Mouse (Mus musculus): ENCODE results near the gene Lrrc47.

The Lrrc47 gene

DNA sequence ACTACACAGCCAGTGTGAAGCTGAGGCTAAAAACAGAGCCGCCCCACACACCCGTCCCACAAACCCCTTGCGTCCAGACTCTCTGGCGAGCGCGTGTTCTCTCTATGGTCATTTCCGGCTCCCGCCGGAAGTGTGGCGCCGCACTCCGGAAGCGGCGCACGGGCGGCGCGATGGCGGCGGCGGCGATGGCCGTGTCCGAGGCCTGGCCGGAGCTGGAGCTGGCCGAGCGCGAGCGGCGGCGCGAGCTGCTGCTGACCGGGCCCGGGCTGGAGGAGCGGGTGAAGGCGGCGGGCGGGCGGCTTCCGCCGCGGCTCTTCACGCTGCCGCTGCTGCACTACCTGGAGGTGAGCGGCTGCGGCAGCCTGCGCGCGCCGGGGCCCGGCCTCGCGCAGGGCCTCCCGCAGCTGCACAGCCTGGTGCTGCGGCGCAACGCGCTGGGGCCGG is at the start of gene Lrrc47:
Gene Lrrc47, plus strand, starts transcription at position 86 of the 444 bp plus-strand sequence.
- in situ Hi-C loops (cut with MboI, MseI) = loop anchor here (5.0 kb wide), 1 partner anchor 39 kb away; no protein-coding TSS in a partner anchor

DNA sequence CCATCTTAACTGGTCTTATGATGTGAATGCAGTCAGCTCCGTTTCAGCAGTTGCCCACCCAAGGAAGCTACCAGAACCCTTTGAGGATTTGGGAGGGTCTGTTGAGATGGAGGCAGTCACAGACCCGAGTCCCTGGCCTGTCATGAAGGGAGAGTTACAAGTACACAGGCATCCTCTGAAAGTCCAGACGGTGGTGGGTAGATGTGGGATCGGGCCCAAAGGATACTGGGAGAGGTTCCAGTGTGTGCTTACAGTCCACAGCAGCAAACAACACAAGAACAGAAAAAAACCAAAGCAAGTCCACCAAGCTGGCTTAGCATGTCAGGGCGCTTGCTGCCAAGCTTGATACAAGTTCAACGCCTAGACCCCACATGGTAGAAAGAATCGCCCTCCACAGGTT is 48.9 kb upstream of the Lrrc47 start:
- in situ Hi-C loops (cut with MboI, MseI) = no loop called here

DNA sequence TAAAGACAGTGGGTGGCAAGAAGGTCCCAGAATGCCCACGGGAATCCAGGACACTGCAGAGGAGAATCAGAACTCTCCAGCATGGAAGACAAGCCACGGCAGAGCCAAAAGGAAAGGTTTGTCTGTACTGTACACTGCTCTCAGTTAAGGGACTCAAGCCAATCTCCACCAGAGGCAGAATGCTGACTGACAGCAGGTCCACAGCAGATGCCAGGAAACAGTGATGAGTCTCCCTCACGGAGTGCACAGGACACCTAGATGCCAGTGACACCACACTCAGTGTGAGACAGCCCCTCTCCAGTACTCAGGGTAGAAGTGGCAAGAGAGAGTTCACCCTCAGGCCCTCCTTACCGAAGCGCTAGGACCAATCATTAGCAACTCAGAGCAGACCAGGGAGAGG is 44.9 kb upstream of the Lrrc47 start:
- in situ Hi-C loops (cut with MboI, MseI) = no loop called here

- in situ Hi-C loops (cut with MboI, MseI) = no loop called here
These were observed 44.0 kb upstream of the Lrrc47 start for GRCm38 (mm10) chr4:153967556-153967955.

DNA sequence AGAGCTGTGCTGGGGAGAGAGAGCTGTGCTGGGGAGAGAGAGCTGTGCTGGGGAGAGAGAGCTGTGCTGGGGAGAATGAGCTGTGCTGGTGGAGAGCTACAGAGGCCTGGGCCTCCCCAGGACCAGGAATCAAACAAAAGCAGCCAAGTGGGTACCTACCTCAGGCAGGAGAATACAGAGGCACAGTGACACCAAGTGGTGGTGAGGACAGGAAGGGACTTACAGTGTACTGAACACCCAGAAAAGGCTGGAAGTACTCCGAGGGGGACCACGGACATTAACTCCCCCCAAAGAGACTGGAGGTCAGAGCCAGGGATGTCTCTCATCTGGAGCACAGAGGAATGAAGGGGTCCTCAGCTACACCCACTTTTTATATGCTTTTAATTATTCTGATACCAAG is 43.5 kb upstream of the Lrrc47 start:
- in situ Hi-C loops (cut with MboI, MseI) = no loop called here

- in situ Hi-C loops (cut with MboI, MseI) = loop anchor here (5.0 kb wide), 1 partner anchor 38 kb away; the partner anchor contains the start of gene Lrrc47
These were observed 36.9 kb upstream of the Lrrc47 start, which contains the start of the genes Dffb and Cep104 for GRCm38 (mm10) chr4:153974431-153975291. Gene Dffb (minus strand): TSS chr4:153975126. Gene Cep104 (plus strand): TSS chr4:153975194.

GRCm38 (mm10) chr4:153975292-153975662 is 36.3 kb upstream of the Lrrc47 start:
- in situ Hi-C loops (cut with MboI, MseI) = no loop called here

DNA sequence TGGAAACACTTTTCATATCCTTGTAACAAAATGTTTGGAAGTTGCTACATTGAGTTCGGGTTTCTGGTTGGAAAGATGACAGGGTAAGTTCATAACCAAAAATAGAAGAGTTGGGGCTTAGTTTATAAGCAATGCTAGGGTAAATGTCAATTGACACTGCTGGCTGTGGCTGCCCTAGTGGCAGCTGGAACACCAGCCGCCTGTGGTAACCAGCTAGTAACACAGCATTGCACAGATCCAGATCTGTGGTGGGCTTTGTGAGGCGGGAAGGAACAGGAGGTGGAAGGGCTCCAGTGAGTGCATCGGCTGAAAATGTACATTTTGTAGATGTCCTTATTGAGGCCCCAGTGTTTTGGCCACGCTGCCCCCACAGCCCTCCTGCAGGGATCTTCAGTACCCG is 35.8 kb upstream of the Lrrc47 start:
- in situ Hi-C loops (cut with MboI, MseI) = no loop called here

DNA sequence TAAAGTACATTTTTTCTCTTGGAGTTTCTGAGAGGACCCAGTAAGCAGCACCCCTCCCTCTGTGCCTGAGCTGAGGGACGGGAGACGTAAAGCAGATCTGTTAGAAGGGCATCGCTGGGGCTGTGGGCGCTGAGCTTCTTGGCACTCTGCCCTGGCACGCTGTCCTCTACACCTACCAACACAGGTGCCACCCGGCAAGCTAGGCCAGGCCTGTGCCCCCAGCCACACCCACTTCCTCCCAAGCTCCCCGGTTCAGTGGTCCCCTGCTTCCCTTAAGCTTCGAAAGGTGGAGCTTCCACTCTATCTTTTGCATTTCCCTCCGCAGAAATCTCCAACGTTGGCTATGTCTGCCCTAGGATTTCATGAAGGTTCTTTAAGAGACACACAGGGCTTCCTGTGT is 32.3 kb upstream of the Lrrc47 start:
- in situ Hi-C loops (cut with MboI, MseI) = no loop called here

- in situ Hi-C loops (cut with MboI, MseI) = no loop called here
These were observed 31.1 kb upstream of the Lrrc47 start for GRCm38 (mm10) chr4:153980470-153980869.

DNA sequence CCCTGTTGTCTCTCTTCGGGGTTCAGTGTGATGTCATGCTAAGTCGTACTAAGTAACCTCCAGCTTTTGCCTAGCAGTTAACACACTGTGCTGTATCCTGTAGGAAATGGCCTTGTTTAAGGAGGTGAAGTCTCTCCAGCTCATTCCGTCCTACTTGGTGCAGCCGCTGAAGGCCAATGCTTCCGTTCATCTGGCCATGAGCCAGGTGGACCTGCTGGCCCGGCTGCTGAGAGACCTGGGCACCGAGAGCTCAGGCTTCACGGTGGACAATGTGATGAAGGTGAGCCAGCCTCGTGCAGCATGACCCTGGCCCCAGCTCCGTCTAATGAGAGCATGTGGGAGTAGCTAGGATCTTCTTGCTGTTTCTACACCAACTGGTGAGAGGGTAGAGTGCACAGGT is 18.8 kb upstream of the Lrrc47 start:
- in situ Hi-C loops (cut with MboI, MseI) = no loop called here

GRCm38 (mm10) chr4:153993505-153993904 is 18.0 kb upstream of the Lrrc47 start:
- in situ Hi-C loops (cut with MboI, MseI) = no loop called here

DNA sequence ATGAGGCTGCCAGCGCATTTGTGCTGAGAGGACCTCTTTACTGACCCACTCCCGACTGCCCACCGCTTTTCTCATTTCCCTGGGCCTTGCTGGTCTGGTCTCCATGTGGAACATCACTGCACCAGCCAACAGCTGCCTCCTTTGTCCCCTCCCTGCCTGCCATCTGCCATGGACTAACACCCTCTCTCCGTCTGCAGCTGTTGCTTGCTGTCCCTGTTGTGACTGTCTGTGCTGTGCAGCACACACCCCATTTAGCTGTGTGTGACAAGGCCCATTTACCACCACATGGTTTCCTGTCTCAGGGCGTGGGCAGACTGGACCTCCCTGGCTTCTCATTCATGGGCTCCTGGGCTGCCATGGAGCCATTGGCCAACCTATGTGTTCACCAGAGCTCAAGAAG is 6.0 kb upstream of the Lrrc47 start:
- in situ Hi-C loops (cut with MboI, MseI) = no loop called here

GRCm38 (mm10) chr4:154006264-154006663 is 5.3 kb upstream of the Lrrc47 start:
- in situ Hi-C loops (cut with MboI, MseI) = no loop called here

GRCm38 (mm10) chr4:154007759-154008158 is 3.8 kb upstream of the Lrrc47 start:
- in situ Hi-C loops (cut with MboI, MseI) = no loop called here

DNA sequence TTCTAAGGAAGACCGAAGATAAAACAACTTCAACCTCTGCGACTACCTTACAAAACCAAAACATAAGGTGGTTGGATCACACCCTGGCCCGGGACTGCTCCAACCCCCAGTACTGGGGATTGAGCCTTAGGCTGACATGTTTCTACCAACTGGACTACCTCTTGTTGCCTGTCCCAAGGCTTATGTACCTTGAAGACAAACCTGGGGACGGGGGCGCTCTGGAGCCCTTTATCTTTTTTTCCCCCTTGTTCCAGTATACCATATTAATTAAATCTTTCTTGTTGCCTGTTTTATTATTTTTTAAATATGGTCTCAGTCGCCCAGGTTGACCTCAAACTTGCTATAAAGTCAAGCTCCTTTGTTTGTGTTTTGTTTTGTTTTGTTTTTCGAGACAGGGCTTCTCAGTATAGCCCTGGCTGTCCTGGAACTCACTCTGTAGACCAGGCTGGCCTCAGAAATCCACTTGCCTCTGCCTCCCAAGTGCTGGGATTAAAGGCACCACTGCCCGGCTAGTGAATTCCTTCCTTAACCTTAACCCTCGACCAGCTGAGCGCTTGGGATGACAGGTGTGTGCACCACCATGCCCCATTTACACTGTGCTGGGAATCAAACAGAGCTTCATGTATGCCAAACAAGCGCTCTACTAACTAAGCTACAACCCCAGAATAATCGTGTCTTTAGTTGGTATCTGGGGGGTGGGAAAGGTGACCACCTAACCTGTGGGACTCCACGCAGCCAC is 455 bp upstream of the Lrrc47 start:
- in situ Hi-C loops (cut with MboI, MseI) = loop anchor here (5.0 kb wide), 1 partner anchor 39 kb away; no protein-coding TSS in a partner anchor

GRCm38 (mm10) chr4:154012132-154012882 is 776 bp downstream of the Lrrc47 start:
- in situ Hi-C loops (cut with MboI, MseI) = loop anchor here (5.0 kb wide), 1 partner anchor 40 kb away; no protein-coding TSS in a partner anchor

- in situ Hi-C loops (cut with MboI, MseI) = no loop called here
These were observed 3.9 kb downstream of the Lrrc47 start for GRCm38 (mm10) chr4:154015476-154015875.

- in situ Hi-C loops (cut with MboI, MseI) = no loop called here
These were observed 8.0 kb downstream of the Lrrc47 start for GRCm38 (mm10) chr4:154019571-154019970.

DNA sequence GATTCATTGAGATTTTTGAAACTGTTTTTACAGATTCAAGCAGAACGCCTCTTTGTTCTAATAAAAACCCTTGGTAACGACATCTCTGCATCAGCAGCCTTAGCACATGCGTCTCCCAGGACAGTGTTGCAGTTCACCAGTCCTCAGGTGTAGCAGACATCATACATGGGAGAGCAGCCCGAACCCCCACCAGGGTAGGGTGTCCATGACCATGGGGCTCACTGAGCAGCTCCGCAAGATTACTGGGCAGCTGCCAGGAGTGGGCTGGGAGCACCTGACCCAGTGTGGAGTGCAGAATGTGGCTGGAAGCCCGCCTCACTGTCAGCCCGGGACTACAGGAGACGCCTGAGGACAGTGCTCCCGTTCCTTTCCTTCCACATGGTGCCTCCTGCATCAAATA is 9.9 kb downstream of the Lrrc47 start:
- in situ Hi-C loops (cut with MboI, MseI) = no loop called here

GRCm38 (mm10) chr4:154022407-154022806 is 10.9 kb downstream of the Lrrc47 start:
- in situ Hi-C loops (cut with MboI, MseI) = no loop called here

GRCm38 (mm10) chr4:154022844-154023243 is 11.3 kb downstream of the Lrrc47 start:
- in situ Hi-C loops (cut with MboI, MseI) = no loop called here

Measured in T-helper 1 cell (primary cell).